Mouse (Mus musculus): ENCODE data around the gene Tas1r1. TPM values are rescaled to one million over a fixed set of nuclear protein-coding genes. Genes with fewer than 3 reads are reported as not detected.

Tas1r1 gene
- total RNA-seq, 2 experiments from 2014 or later = 0.07 TPM; not detected in 1

- DNase-seq = peak; percentile 54 to 61
Observed at GRCm38 (mm10) chr4:151994228-151995171, 43.9 kb downstream of the Tas1r1 start.

GRCm38 (mm10) chr4:151993035-151993434, 45.3 kb downstream of the Tas1r1 start:
- intact Hi-C loops (cut with DNase I) = no loop called here

More at GRCm38 (mm10) chr4:151994228-151995171, 43.9 kb downstream of the Tas1r1 start:
- intact Hi-C loops (cut with DNase I) = no loop called here

GRCm38 (mm10) chr4:151992091-151992490, 46.3 kb downstream of the Tas1r1 start:
- intact Hi-C loops (cut with DNase I) = no loop called here
- no peak for DNase-seq

More at GRCm38 (mm10) chr4:151993035-151993434, 45.3 kb downstream of the Tas1r1 start:
- no peak for DNase-seq

GRCm38 (mm10) chr4:151989110-151989488, 49.3 kb downstream of the Tas1r1 start:
- intact Hi-C loops (cut with DNase I) = loop anchor here (10.0 kb wide), 1 partner anchor 296 kb away; no protein-coding TSS in a partner anchor

GRCm38 (mm10) chr4:151988342-151989109, 49.8 kb downstream of the Tas1r1 start, which contains the start of gene Thap3:
TSS of gene Thap3 (minus strand) at chr4:151988997.
- intact Hi-C loops (cut with DNase I) = loop anchor here (10.0 kb wide), 1 partner anchor 296 kb away; no protein-coding TSS in a partner anchor
- peak; percentile 87 to 92 for DNase-seq

More at GRCm38 (mm10) chr4:151989110-151989488, 49.3 kb downstream of the Tas1r1 start:
- no peak for DNase-seq

GRCm38 (mm10) chr4:151988014-151988341, 50.4 kb downstream of the Tas1r1 start:
- intact Hi-C loops (cut with DNase I) = loop anchor here (10.0 kb wide), 1 partner anchor 297 kb away; no protein-coding TSS in a partner anchor
- no peak for DNase-seq

GRCm38 (mm10) chr4:151986650-151987049, 51.7 kb downstream of the Tas1r1 start:
- DNase-seq = no peak
- intact Hi-C loops (cut with DNase I) = loop anchor here (10.0 kb wide), 1 partner anchor 298 kb away; no protein-coding TSS in a partner anchor

GRCm38 (mm10) chr4:151985886-151986285, 52.5 kb downstream of the Tas1r1 start:
- no peak for DNase-seq
- intact Hi-C loops (cut with DNase I) = loop anchor here (10.0 kb wide), 1 partner anchor 299 kb away; no protein-coding TSS in a partner anchor

GRCm38 (mm10) chr4:151983560-151983959, 54.8 kb downstream of the Tas1r1 start:
- DNase-seq = no peak
- intact Hi-C loops (cut with DNase I) = loop anchor here (5.0 to 10.0 kb wide), 2 partner anchors 114 to 301 kb away; no protein-coding TSS in a partner anchor

- intact Hi-C loops (cut with DNase I) = loop anchor here (5.0 to 10.0 kb wide), 2 partner anchors 114 to 302 kb away; no protein-coding TSS in a partner anchor
Observed at GRCm38 (mm10) chr4:151983043-151983442, 55.3 kb downstream of the Tas1r1 start.

GRCm38 (mm10) chr4:151981363-151981762, 57.0 kb downstream of the Tas1r1 start:
- DNase-seq = peak; percentile 81 to 90
- intact Hi-C loops (cut with DNase I) = loop anchor here (2.0 to 10.0 kb wide), 5 partner anchors 25 to 303 kb away; partner anchors contain the start of genes Nol9 and Tas1r1

More at GRCm38 (mm10) chr4:151983043-151983442, 55.3 kb downstream of the Tas1r1 start:
- no peak for DNase-seq

GRCm38 (mm10) chr4:151980699-151981098, 57.7 kb downstream of the Tas1r1 start:
- no peak for DNase-seq

More at GRCm38 (mm10) chr4:151980699-151981098, 57.7 kb downstream of the Tas1r1 start:
- intact Hi-C loops (cut with DNase I) = loop anchor here (2.0 to 10.0 kb wide), 5 partner anchors 26 to 304 kb away; partner anchors contain the start of genes Nol9 and Tas1r1

Other genes starting within 250 kb of the Tas1r1 start
- 100 to 1,000 TPM; 193 to 199 TPM for gene Camta1, start 176.7 kb downstream of the Tas1r1 start, total RNA-seq (2021)
- gene Dnajc11, start 104.9 kb downstream of the Tas1r1 start, total RNA-seq (2021) = 100 to 1,000 TPM in 1 of 2 experiments, 10 to 100 TPM in 1; 94.7 to 103 TPM
- 10 to 100 TPM; 13.9 to 14.5 TPM for gene Thap3, start 49.6 kb downstream of the Tas1r1 start, total RNA-seq (2021)
- gene Phf13, start 42.3 kb downstream of the Tas1r1 start, total RNA-seq (2021) = 1 to 10 TPM; 7.6 to 8.5 TPM
- 10 to 100 TPM; 53.0 to 56.9 TPM for gene Klhl21, start 29.8 kb downstream of the Tas1r1 start, total RNA-seq (2021)
- gene Zbtb48, start 10.9 kb downstream of the Tas1r1 start, total RNA-seq (2021) = 1 to 10 TPM; 4.7 to 7.5 TPM
- gene Nol9, start 753 bp upstream of the Tas1r1 start, total RNA-seq (2021) = 10 to 100 TPM; 10.5 to 10.9 TPM
- gene Plekhg5, start 33.9 kb upstream of the Tas1r1 start, total RNA-seq (2021) = 10 to 100 TPM; 27.0 to 28.9 TPM
- 1 to 10 TPM; 4.0 to 6.7 TPM for gene Tnfrsf25, start 77.4 kb upstream of the Tas1r1 start, total RNA-seq (2021)
- gene Espn, start 113.8 kb upstream of the Tas1r1 start, total RNA-seq (2021) = 1 to 10 TPM; 1.4 to 2.0 TPM
- gene Hes2, start 120.3 kb upstream of the Tas1r1 start, total RNA-seq (2021) = not detected
- 10 to 100 TPM; 37.3 to 39.3 TPM for gene Acot7, start 139.6 kb upstream of the Tas1r1 start, total RNA-seq (2021)
- gene Gpr153, start 235.7 kb upstream of the Tas1r1 start, total RNA-seq (2021) = 10 to 100 TPM; 19.9 to 20.6 TPM